9 mouse cellular contexts compared by ENCODE assay signal in genomic region chr14:25547882-25548281, GRCm38 (mm10).
DNase-seq lines count a peak whose midpoint lies in the region; ATAC-seq and TF ChIP-seq lines count a peak whose summit lies in the region.
"Had no signal": no experiment of that assay in that cellular context is flagged by ENCODE, and none has a peak within 500 bp of the region (broad histone marks: within the 10 kb centered on the region; RNA-seq: fewer than 3 reads in every experiment).

No protein-coding gene starts in this region.

- peaks cover 19% of the 10 kb centered on the region for H3K4me1 ChIP-seq in heart, adult 2 months (ENCODE audit: control insufficient read depth, insufficient read depth, low read length)
- peaks cover 31% of the 10 kb centered on the region for H3K4me1 ChIP-seq in liver, embryonic 12.5 days
- peaks cover 58% of the 10 kb centered on the region for H3K4me1 ChIP-seq in midbrain, embryonic 15.5 days

- peak overlapping the region; percentile 74 for H3K27ac ChIP-seq in heart, adult 2 months
- H3K27ac ChIP-seq in liver, embryonic 12.5 days = 0 out of 2 replicates have a peak overlapping the region, but pooled peaks have one; percentile 37
- peak overlapping the region; percentile 70 for H3K27ac ChIP-seq in midbrain, embryonic 15.5 days

- TF ChIP-seq POLR2A in heart, adult 2 months (IDR thresholded peaks at IDR 0.05; ENCODE audit: insufficient read depth, low read depth, low read length) = no peak

- H3K9ac ChIP-seq in heart, adult 2 months (ENCODE audit: low read depth, low read length) = no peak overlapping the region
- no peak overlapping the region for H3K9ac ChIP-seq in liver, embryonic 12.5 days
- H3K9ac ChIP-seq in midbrain, embryonic 15.5 days = no peak overlapping the region
- H3K9ac ChIP-seq: liver, embryonic 13.5 days had no signal

- TF ChIP-seq EP300 in heart, adult 2 months (IDR thresholded peaks at IDR 0.05; ENCODE audit: insufficient read depth, low read depth, low read length) = no peak

- 52% methylated on average over 9 of the region's 9 CpGs for WGBS in heart, adult 2 months
- WGBS in liver, embryonic 12.5 days (ENCODE audit: insufficient replicate concordance) = 57% methylated on average over 9 of the region's 9 CpGs
- WGBS in midbrain, embryonic 15.5 days = 81% methylated on average over 9 of the region's 9 CpGs

- no peak for DNase-seq in heart, adult 2 months
- DNase-seq in heart, postnatal 25 days (ENCODE audit: low spot score) = no peak
- no peak for DNase-seq in liver
- no peak for DNase-seq in natural killer cell, adult 2 months (ENCODE audit: low spot score in 2 of 2)
- DNase-seq: liver, embryonic 13.5 days had no signal

- no peaks in the 10 kb centered on the region for H3K27me3 ChIP-seq in heart, adult 2 months (ENCODE audit: control insufficient read depth, insufficient read depth, low read length)
- H3K27me3 ChIP-seq in liver, embryonic 12.5 days (replicated peaks) = no peaks in the 10 kb centered on the region
- no peaks in the 10 kb centered on the region for H3K27me3 ChIP-seq in midbrain, embryonic 15.5 days (replicated peaks)
- H3K27me3 ChIP-seq: liver, embryonic 13.5 days had no signal

- ATAC-seq in liver, embryonic 12.5 days = no peak
- ATAC-seq in hematopoietic stem cell, adult 5-6 weeks (replicated peaks in 1 of 2; ENCODE audit: insufficient read depth in 1 of 2, low FRiP score in 2 of 2, low TSS enrichment in 1 of 2, low read depth in 1 of 2, poor library complexity in 2 of 2, severe bottlenecking in 2 of 2) = peak; percentile 33 to 45; a peak in 3 of 4 replicates
- no peak for ATAC-seq in midbrain, embryonic 15.5 days (replicated peaks)
- no peak for ATAC-seq in megakaryocyte-erythroid progenitor cell, adult 5-6 weeks (replicated peaks; ENCODE audit: low FRiP score, low TSS enrichment, poor library complexity, severe bottlenecking)

- TF ChIP-seq CTCF in heart, adult 2 months (IDR thresholded peaks at IDR 0.05) = no peak

- no peak overlapping the region for H3K4me2 ChIP-seq in liver, embryonic 12.5 days
- no peak overlapping the region for H3K4me2 ChIP-seq in midbrain, embryonic 15.5 days
- H3K4me2 ChIP-seq: liver, embryonic 13.5 days had no signal

- H3K9me3 ChIP-seq in liver, embryonic 12.5 days (replicated peaks) = no peaks in the 10 kb centered on the region
- H3K9me3 ChIP-seq in midbrain, embryonic 15.5 days = no peaks in the 10 kb centered on the region
- H3K9me3 ChIP-seq: liver, embryonic 13.5 days had no signal

- intact Hi-C loops in heart, adult 2 months (cut with DNase I) = loop anchor here (2.0 to 10.0 kb wide), 3 partner anchors 13 to 503 kb away; no protein-coding TSS in a partner anchor
- intact Hi-C loops in heart, postnatal 25 days (cut with DNase I) = no loop called here

- no peak overlapping the region for H3K4me3 ChIP-seq in heart, adult 2 months
- H3K4me3 ChIP-seq in liver, embryonic 12.5 days = no peak overlapping the region
- H3K4me3 ChIP-seq in midbrain, embryonic 15.5 days = no peak overlapping the region
- H3K4me3 ChIP-seq: liver, embryonic 13.5 days had no signal

- H3K36me3 ChIP-seq in heart, adult 2 months (ENCODE audit: control insufficient read depth, insufficient read depth, low read length) = no peaks in the 10 kb centered on the region
- H3K36me3 ChIP-seq in liver, embryonic 12.5 days = peaks cover 42% of the 10 kb centered on the region
- no peaks in the 10 kb centered on the region for H3K36me3 ChIP-seq in midbrain, embryonic 15.5 days (replicated peaks)

- no peaks in the 10 kb centered on the region; the same call in 1 of the 2 replicates for H3K79me2 ChIP-seq in heart, adult 2 months (replicated peaks; ENCODE audit: control insufficient read depth, insufficient read depth, low read length)

Comparison
In these comparisons a context has a peak if more than half of its experiments do, and no peak if none do; other contexts are left out.
1. ATAC-seq: peak in hematopoietic stem cell, adult 5-6 weeks (2 of 2); none in liver, embryonic 12.5 days (single experiment), midbrain, embryonic 15.5 days (single experiment) and megakaryocyte-erythroid progenitor cell, adult 5-6 weeks (single experiment).
2. Peak in every context shown above with its lines, with median percentiles within 50 percentile points of each other: H3K27ac ChIP-seq.